Mouse (Mus musculus): ENCODE measurements around the gene Casd1. TPM values are rescaled to one million over a fixed set of nuclear protein-coding genes. Genes with fewer than 3 reads are reported as not detected.
"Not testable (repeated sequence)": the region's sequence is repeated elsewhere in the genome, so short reads cannot be mapped to it uniquely, and the experiment has no call there.

Gene Casd1
- polyA plus RNA-seq, 1 experiment, result 15.1 TPM

DNA sequence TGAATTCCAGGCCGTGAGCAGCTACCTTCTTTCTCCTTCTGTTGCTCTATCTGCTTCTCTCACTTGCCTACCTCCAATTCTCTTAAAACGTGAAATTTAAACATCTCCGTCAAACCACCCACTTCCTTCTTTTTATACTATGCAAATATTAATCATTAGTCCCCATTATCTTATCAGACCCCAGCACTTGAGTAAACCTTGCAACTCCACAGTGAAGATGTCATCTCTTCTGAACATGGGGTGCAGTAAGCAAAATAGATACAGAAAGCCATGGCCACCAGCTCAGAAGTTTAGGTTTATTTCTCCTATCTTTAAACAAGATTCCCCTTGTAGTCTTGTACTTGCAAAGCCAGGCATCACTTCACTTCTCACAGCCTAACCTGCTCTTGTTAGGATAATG, 46.7 kb downstream of the Casd1 start:
- no peak for DNase-seq
- Histone ChIP-seq H3K27me3 (replicated peaks; ENCODE audit: control insufficient read depth, insufficient read depth, low read length) (no peaks in the 10 kb centered on the region), H3K36me3 (ENCODE audit: control insufficient read depth, insufficient read depth, low read length) (no peaks in the 10 kb centered on the region), H3K4me1 (ENCODE audit: control insufficient read depth, insufficient read depth, low read length) (no peaks in the 10 kb centered on the region), H3K27ac (ENCODE audit: insufficient read depth, low read depth, low read length) (no peak overlapping the region), H3K4me3 (ENCODE audit: insufficient read depth, low read depth, low read length) (no peak overlapping the region)
- TF ChIP-seq POLR2A (IDR thresholded peaks at IDR 0.05; ENCODE audit: low read depth, low read length) (no peak), CTCF (conservative IDR thresholded peaks at IDR 0.05; ENCODE audit: insufficient read depth, insufficient read length, low read depth, low read length) (no peak)
- 85% methylated on average over 3 of the region's 3 CpGs for WGBS

DNA sequence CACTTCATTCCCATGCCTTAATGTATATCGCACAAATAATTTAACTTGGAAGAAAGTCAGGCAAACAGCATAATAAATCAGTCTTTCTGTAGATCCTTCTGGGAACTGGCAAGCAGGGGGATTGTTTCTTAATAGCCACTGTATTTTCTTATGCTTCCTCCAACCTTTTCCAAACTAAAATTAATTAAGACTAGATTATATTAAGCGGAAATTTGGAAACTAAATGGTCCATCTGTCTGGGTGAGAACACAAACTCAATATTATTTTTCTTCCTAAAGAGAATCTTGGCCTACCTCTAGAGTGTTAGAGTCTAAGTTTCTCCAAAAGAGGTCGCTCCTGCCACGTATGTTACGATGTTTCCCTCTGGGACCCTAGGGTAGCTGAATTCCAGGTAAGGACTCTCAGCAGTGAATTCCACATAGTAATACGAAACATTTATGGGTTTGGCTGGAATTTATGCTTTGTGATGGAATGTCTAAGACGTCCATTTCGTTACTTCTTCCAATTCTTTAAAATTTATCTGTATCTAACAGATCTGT, 52.0 kb downstream of the Casd1 start:
- Histone ChIP-seq H3K4me1 (ENCODE audit: control insufficient read depth, insufficient read depth, low read length) (no peaks in the 10 kb centered on the region), H3K36me3 (ENCODE audit: control insufficient read depth, insufficient read depth, low read length) (no peaks in the 10 kb centered on the region), H3K27ac (ENCODE audit: insufficient read depth, low read depth, low read length) (no peak overlapping the region), H3K27me3 (replicated peaks; ENCODE audit: control insufficient read depth, insufficient read depth, low read length) (no peaks in the 10 kb centered on the region), H3K4me3 (ENCODE audit: insufficient read depth, low read depth, low read length) (no peak overlapping the region)
- TF ChIP-seq POLR2A (IDR thresholded peaks at IDR 0.05; ENCODE audit: low read depth, low read length), result no peak
- TF ChIP-seq CTCF (conservative IDR thresholded peaks at IDR 0.05; ENCODE audit: insufficient read depth, insufficient read length, low read depth, low read length), result no peak
- no peak for DNase-seq
- 88% methylated on average over 8 of the region's 8 CpGs for WGBS

DNA sequence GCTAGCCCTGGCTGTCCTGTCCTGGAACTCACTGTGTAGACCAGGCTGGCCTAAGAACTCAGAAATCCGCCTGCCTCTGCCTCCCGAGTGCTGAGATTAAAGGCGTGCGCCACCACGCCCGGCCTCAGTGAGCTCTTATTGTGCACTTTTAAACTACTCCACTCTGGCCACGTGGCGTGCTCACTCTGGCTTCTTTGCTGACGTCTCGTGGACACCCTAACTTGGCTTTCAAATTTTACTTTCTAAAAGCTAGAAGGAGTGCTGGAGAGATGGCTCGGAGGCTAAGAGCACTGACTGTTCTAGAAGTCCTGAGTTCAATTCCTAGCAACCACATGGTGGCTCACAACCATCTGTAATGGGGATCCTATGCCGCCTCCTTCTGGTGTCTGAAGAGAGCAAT, 53.1 kb downstream of the Casd1 start:
- not testable (repeated sequence) for H3K4me1 ChIP-seq (ENCODE audit: control insufficient read depth, insufficient read depth, low read length); H3K27ac ChIP-seq (ENCODE audit: insufficient read depth, low read depth, low read length); DNase-seq; H3K4me3 ChIP-seq (ENCODE audit: insufficient read depth, low read depth, low read length); H3K27me3 ChIP-seq (replicated peaks; ENCODE audit: control insufficient read depth, insufficient read depth, low read length); H3K36me3 ChIP-seq (ENCODE audit: control insufficient read depth, insufficient read depth, low read length)
- WGBS, result 97% methylated on average over 12 of the region's 12 CpGs

DNA sequence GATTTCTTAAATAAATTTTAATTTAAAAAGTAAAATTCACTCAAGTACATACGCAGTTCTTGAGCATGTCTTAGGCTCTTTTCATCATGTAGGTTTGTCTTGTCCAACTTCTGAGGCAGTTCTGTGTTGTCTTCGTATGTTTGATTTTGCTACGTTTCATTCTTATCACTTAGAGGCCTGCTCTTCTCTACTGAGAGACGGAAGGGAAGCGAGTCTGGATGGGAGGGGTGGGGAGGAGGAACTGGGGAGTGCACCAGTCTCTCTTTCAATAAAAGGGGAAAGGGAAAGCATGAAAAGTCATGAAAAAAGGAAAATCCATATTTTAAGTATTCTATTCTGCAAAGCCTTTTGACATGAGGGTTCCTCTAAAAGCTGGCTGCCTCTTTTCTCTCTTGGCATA, 54.8 kb downstream of the Casd1 start:
- H3K36me3 ChIP-seq (ENCODE audit: control insufficient read depth, insufficient read depth, low read length), result no peaks in the 10 kb centered on the region
- H3K27ac ChIP-seq (ENCODE audit: insufficient read depth, low read depth, low read length), result no peak overlapping the region
- no peak for DNase-seq
- no peak overlapping the region for H3K4me3 ChIP-seq (ENCODE audit: insufficient read depth, low read depth, low read length)
- H3K4me1 ChIP-seq (ENCODE audit: control insufficient read depth, insufficient read depth, low read length), result no peaks in the 10 kb centered on the region
- TF ChIP-seq CTCF (conservative IDR thresholded peaks at IDR 0.05; ENCODE audit: insufficient read depth, insufficient read length, low read depth, low read length), result no peak
- TF ChIP-seq POLR2A (IDR thresholded peaks at IDR 0.05; ENCODE audit: low read depth, low read length), result no peak
- 78% methylated on average over 5 of the region's 5 CpGs for WGBS
- H3K27me3 ChIP-seq (replicated peaks; ENCODE audit: control insufficient read depth, insufficient read depth, low read length), result no peaks in the 10 kb centered on the region

DNA sequence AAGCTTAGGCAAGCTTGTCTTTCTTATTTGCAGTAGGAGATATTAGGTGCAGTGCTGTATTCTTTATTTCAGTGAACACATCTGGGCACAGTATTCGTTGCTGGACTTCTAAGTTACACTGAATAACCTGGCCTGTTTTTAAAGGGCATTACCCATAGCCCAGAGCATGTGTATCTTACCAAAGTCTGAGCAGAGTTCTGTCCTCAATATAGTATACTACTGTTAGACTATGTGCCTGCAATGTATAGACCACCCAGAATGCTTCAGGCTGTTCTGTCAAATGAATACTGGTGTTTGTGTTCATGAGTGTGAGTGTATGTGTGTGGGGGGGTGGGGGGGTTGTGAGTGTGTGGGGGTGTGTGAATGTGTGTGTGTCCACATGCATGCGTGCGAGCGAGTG, 55.3 kb downstream of the Casd1 start:
- WGBS, result 88% methylated on average over 4 of the region's 4 CpGs
- Histone ChIP-seq H3K27me3 (replicated peaks; ENCODE audit: control insufficient read depth, insufficient read depth, low read length) (no peaks in the 10 kb centered on the region), H3K4me3 (ENCODE audit: insufficient read depth, low read depth, low read length) (no peak overlapping the region), H3K36me3 (ENCODE audit: control insufficient read depth, insufficient read depth, low read length) (no peaks in the 10 kb centered on the region), H3K27ac (ENCODE audit: insufficient read depth, low read depth, low read length) (no peak overlapping the region), H3K4me1 (ENCODE audit: control insufficient read depth, insufficient read depth, low read length) (no peaks in the 10 kb centered on the region)
- no peak for TF ChIP-seq CTCF (conservative IDR thresholded peaks at IDR 0.05; ENCODE audit: insufficient read depth, insufficient read length, low read depth, low read length)
- TF ChIP-seq POLR2A (IDR thresholded peaks at IDR 0.05; ENCODE audit: low read depth, low read length), result no peak
- DNase-seq, result no peak

DNA sequence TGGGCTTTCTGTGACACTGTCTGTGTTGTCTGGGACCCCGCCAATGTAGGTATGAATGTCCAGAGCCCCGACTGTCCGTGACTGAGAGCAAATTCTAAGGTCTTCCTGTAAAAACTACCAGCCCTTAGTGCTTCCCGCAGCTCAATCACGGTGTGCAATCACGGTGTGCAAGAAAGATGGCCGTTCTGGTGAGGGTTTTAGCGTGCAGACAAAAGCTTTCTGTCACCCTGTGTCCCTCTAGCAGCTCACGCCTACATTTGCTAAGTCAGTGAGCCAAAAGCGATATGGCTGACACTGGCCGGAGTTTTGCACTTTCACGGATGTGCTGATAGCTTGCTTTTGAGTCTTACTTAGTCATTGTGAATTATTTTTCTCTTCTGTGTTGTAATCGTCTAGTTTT, 58.2 kb downstream of the Casd1 start:
- Histone ChIP-seq H3K27ac (ENCODE audit: insufficient read depth, low read depth, low read length) (no peak overlapping the region), H3K36me3 (ENCODE audit: control insufficient read depth, insufficient read depth, low read length) (no peaks in the 10 kb centered on the region), H3K4me1 (ENCODE audit: control insufficient read depth, insufficient read depth, low read length) (no peaks in the 10 kb centered on the region), H3K4me3 (ENCODE audit: insufficient read depth, low read depth, low read length) (no peak overlapping the region), H3K27me3 (replicated peaks; ENCODE audit: control insufficient read depth, insufficient read depth, low read length) (no peaks in the 10 kb centered on the region)
- 85% methylated on average over 13 of the region's 13 CpGs for WGBS
- DNase-seq, result no peak
- TF ChIP-seq POLR2A (IDR thresholded peaks at IDR 0.05; ENCODE audit: low read depth, low read length) (no peak), CTCF (conservative IDR thresholded peaks at IDR 0.05; ENCODE audit: insufficient read depth, insufficient read length, low read depth, low read length) (no peak)

DNA sequence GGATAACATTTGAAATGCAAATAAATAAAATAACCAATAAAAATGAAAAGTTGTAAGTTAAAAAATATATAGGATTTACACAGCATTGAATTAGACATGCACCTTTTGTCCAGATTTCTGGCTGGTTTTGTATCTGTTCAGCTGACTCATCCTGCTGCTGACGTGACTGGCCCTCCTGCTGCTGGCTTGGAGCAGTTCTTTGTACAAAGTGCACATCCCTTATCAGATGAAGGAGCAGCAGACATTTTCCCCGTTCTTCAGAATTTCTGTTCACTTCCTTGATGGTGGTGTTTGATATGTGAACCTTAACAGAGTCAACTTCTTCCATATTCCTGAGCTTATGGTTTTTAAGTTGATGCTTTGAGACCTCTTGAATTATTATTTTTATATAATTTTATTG, 62.9 kb downstream of the Casd1 start:
- WGBS, result 67% methylated on average over 2 of the region's 2 CpGs
- Histone ChIP-seq H3K27ac (ENCODE audit: insufficient read depth, low read depth, low read length) (no peak overlapping the region), H3K27me3 (replicated peaks; ENCODE audit: control insufficient read depth, insufficient read depth, low read length) (no peaks in the 10 kb centered on the region), H3K4me3 (ENCODE audit: insufficient read depth, low read depth, low read length) (no peak overlapping the region), H3K36me3 (ENCODE audit: control insufficient read depth, insufficient read depth, low read length) (no peaks in the 10 kb centered on the region), H3K4me1 (ENCODE audit: control insufficient read depth, insufficient read depth, low read length) (no peaks in the 10 kb centered on the region)
- DNase-seq, result no peak
- TF ChIP-seq CTCF (conservative IDR thresholded peaks at IDR 0.05; ENCODE audit: insufficient read depth, insufficient read length, low read depth, low read length), result no peak
- TF ChIP-seq POLR2A (IDR thresholded peaks at IDR 0.05; ENCODE audit: low read depth, low read length), result no peak

DNA sequence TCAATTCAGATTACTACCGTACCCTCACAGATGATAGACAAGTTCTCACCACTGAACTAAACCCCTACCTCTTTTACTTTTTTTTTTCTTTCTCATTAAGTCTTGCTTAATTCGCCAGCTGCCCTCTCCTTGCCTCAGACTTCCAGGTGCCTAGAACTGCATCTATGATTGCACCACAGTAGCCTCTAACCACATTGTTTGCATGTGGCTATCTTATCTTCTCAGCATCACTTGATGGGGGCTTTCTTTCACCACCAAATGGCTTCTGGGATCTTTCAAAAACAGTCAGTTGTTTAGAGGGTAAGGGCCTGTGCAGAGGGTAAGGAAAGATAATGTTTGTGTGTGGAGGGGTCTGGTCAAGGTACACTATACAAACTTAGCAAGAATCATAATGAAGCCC, 63.7 kb downstream of the Casd1 start:
- Histone ChIP-seq H3K27ac (ENCODE audit: insufficient read depth, low read depth, low read length) (no peak overlapping the region), H3K4me3 (ENCODE audit: insufficient read depth, low read depth, low read length) (no peak overlapping the region), H3K4me1 (ENCODE audit: control insufficient read depth, insufficient read depth, low read length) (no peaks in the 10 kb centered on the region), H3K27me3 (replicated peaks; ENCODE audit: control insufficient read depth, insufficient read depth, low read length) (no peaks in the 10 kb centered on the region), H3K36me3 (ENCODE audit: control insufficient read depth, insufficient read depth, low read length) (no peaks in the 10 kb centered on the region)
- no peak for DNase-seq
- TF ChIP-seq POLR2A (IDR thresholded peaks at IDR 0.05; ENCODE audit: low read depth, low read length) (no peak), CTCF (conservative IDR thresholded peaks at IDR 0.05; ENCODE audit: insufficient read depth, insufficient read length, low read depth, low read length) (no peak)
- 90% methylated on average over 2 of the region's 2 CpGs for WGBS

Measured in kidney, adult 2 months (tissue).